Mouse (Mus musculus) forebrain, embryonic 14.5 days (tissue): ENCODE measurements around the gene Lmod3. TPM values are rescaled to one million over a fixed set of nuclear protein-coding genes. Genes with fewer than 3 reads are reported as not detected.

Experiments
- ATAC-seq: fragments of 200-750 bp; cut with Nextera tagmentation; 2 replicates; pipeline ENCODE4 v1.8.0; 2017; ENCODE audit warnings: mild to moderate bottlenecking, moderate library complexity
- DNase-seq: peaks from one replicate; pipeline ENCODE4 v3.0.0-alpha.2; 2015; ENCODE audit warnings: low spot score
- H3K27ac ChIP-seq: fragments of 300-500 bp; sonication (generic); 2 replicates; pipeline ENCODE4 v1.5.1; 2014; ENCODE audit warnings: low read depth, mild to moderate bottlenecking, control low read depth, low read length, moderate library complexity
- H3K27me3 ChIP-seq: fragments of 300-500 bp; sonication (generic); replicated peaks from 2 replicates; pipeline ENCODE4 v1.6.1; 2014; ENCODE audit warnings: low read length, control low read depth, mixed read lengths; ENCODE audit not compliant: control insufficient read depth, insufficient read depth
- H3K36me3 ChIP-seq: fragments of 300-500 bp; sonication (generic); 2 replicates; pipeline ENCODE4 v1.6.1; 2014; ENCODE audit warnings: low read length, control low read depth; ENCODE audit not compliant: control insufficient read depth, insufficient read depth
- H3K4me1 ChIP-seq: fragments of 300-500 bp; sonication (generic); 2 replicates; pipeline ENCODE4 v1.6.1; 2014; ENCODE audit warnings: antibody characterized with exemption, low read length, control low read depth; ENCODE audit not compliant: control insufficient read depth, insufficient read depth
- H3K4me2 ChIP-seq: fragments of 300-500 bp; sonication (generic); 2 replicates; pipeline ENCODE4 v1.6.1; 2014; ENCODE audit warnings: mild to moderate bottlenecking, control low read depth, low read length
- H3K4me3 ChIP-seq: fragments of 300-500 bp; sonication (generic); 2 replicates; pipeline ENCODE4 v1.5.1; 2014; ENCODE audit warnings: low read depth, low read length, control low read depth
- H3K9ac ChIP-seq: fragments of 300-500 bp; sonication (generic); 2 replicates; pipeline ENCODE4 v1.6.1; 2014; ENCODE audit warnings: mild to moderate bottlenecking, low read length, control low read depth, moderate library complexity
- H3K9me3 ChIP-seq: fragments of 300-500 bp; sonication (generic); replicated peaks from 2 replicates; pipeline ENCODE4 v1.6.1; 2016; ENCODE audit warnings: low read length, control low read depth, mixed read lengths; ENCODE audit not compliant: control insufficient read depth
- WGBS: fragments of 180-500 bp; shearing (Covaris S2); extraction: QIAGEN DNeasy Blood & Tissue Kit; methylation state at CpG from one replicate; pipeline ENCODE4 v1.1.7; 2014; 5-methylcytosine and 5-hydroxymethylcytosine counted together
- polyA plus RNA-seq: library from polyadenylated mRNA; unstranded; fragments of >200 nt; fragmentation: Nextera tagmentation; extraction: Ambion mirVana; gene quantifications from 2 replicates; pipeline ENCODE4 v1.2.1, GENCODE M21; 2014

Gene Lmod3
- polyA plus RNA-seq, 1 experiment from 2014 or later, result not detected

DNA sequence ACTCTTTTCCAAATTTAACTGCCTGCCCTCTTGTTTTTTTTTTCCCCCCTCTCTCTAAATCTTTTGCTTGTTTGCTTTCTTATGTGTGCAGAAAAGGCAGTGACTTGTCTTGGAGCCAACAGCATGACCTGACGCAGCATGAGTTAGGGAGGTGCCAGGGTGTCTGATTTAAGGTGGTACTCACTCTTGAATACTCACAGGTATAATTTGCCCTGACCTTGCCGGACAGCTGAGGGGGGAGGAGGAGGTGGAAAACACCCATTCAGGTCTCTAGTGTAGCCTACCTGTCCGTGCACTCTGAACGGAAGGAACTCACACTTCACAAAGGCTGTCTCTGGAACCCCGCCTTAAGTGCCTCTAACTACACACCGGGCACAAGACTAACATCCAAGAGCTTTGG, 26.3 kb upstream of the Lmod3 start:
- H3K27me3 ChIP-seq, result no peaks in the 10 kb centered on the region
- no peak overlapping the region for H3K4me3 ChIP-seq
- no peak overlapping the region for H3K27ac ChIP-seq
- no peaks in the 10 kb centered on the region for H3K9me3 ChIP-seq
- no peak for ATAC-seq
- 40% methylated on average over 6 of the region's 6 CpGs for WGBS
- DNase-seq, result no peak
- no peak overlapping the region for H3K9ac ChIP-seq
- H3K4me1 ChIP-seq, result peaks cover 12% of the 10 kb centered on the region
- H3K36me3 ChIP-seq, result no peaks in the 10 kb centered on the region
- H3K4me2 ChIP-seq, result no peak overlapping the region

- peaks cover 12% of the 10 kb centered on the region for H3K4me1 ChIP-seq
- H3K27me3 ChIP-seq, result no peaks in the 10 kb centered on the region
- 2% methylated on average over 19 of the region's 19 CpGs for WGBS
- H3K4me2 ChIP-seq, result peak overlapping the region; percentile 47
- peak; percentile 77 for ATAC-seq
- no peak overlapping the region for H3K4me3 ChIP-seq
- H3K27ac ChIP-seq, result no peak overlapping the region
- no peaks in the 10 kb centered on the region for H3K9me3 ChIP-seq
- H3K36me3 ChIP-seq, result no peaks in the 10 kb centered on the region
- peak; percentile 87 for DNase-seq
- H3K9ac ChIP-seq, result peak overlapping the region; percentile 41; the same call in 1 of the 2 replicates
Measured at GRCm38 (mm10) chr6:97278014-97278787, 25.6 kb upstream of the Lmod3 start.

GRCm38 (mm10) chr6:97276890-97277497, 24.4 kb upstream of the Lmod3 start:
- H3K4me1 ChIP-seq, result peaks cover 12% of the 10 kb centered on the region
- ATAC-seq, result no peak
- H3K4me2 ChIP-seq, result no peak overlapping the region
- no peaks in the 10 kb centered on the region for H3K9me3 ChIP-seq
- H3K4me3 ChIP-seq, result no peak overlapping the region
- DNase-seq, result no peak
- H3K27ac ChIP-seq, result no peak overlapping the region
- H3K27me3 ChIP-seq, result no peaks in the 10 kb centered on the region
- H3K9ac ChIP-seq, result no peak overlapping the region
- 60% methylated on average over 5 of the region's 5 CpGs for WGBS
- no peaks in the 10 kb centered on the region for H3K36me3 ChIP-seq

DNA sequence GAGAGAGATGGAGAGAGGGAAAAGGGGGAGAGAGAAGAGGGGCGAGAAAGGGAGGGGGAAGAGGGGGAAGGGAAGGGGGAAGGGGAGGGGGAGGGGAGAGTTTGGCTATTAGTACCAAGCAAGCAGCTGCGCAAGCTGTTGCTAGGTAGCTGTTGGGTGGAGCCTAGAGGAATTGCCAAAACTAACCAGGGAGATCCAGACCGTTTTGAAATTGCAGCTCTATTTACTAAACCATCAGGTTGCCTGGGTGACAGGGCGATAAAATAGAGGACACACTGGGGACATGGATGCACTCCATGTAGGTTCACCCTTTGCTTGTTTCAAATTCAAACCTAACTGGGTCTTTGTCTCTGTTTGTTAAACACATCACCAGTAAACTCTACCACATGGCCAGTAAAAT, 23.8 kb upstream of the Lmod3 start:
- Histone ChIP-seq H3K4me3 (no peak overlapping the region), H3K27ac (no peak overlapping the region), H3K9ac (no peak overlapping the region), H3K4me1 (peaks cover 12% of the 10 kb centered on the region), H3K27me3 (no peaks in the 10 kb centered on the region), H3K36me3 (no peaks in the 10 kb centered on the region), H3K9me3 (no peaks in the 10 kb centered on the region), H3K4me2 (no peak overlapping the region)
- 29% methylated on average over 4 of the region's 4 CpGs for WGBS
- peak; percentile 61 for ATAC-seq
- DNase-seq, result peak; percentile 69

DNA sequence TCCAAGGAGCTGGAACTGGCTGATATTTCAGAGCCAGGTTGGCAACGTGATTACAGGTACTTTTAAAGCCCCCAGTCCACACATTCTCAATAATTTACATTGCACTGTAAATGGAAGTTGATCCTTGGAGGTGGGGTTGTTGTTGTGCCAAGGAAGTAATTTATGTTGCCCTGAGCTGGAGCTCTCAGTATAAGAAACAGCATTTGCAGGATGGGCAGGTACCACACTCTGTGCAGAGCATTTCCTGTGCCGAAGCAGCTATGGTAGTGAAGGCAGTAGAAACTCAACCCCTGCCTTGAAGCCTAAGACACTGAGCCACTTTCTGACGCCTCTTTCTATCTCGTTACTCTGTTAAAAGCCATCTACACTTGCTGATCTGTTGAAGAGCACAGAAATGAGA, 23.2 kb upstream of the Lmod3 start:
- peaks cover 12% of the 10 kb centered on the region for H3K4me1 ChIP-seq
- H3K36me3 ChIP-seq, result no peaks in the 10 kb centered on the region
- H3K4me2 ChIP-seq, result no peak overlapping the region
- no peak overlapping the region for H3K27ac ChIP-seq
- DNase-seq (no peak), ATAC-seq (no peak)
- H3K4me3 ChIP-seq, result no peak overlapping the region
- 56% methylated on average over 4 of the region's 4 CpGs for WGBS
- no peaks in the 10 kb centered on the region for H3K27me3 ChIP-seq
- H3K9ac ChIP-seq, result no peak overlapping the region
- no peaks in the 10 kb centered on the region for H3K9me3 ChIP-seq

- H3K27ac ChIP-seq, result no peak overlapping the region
- ATAC-seq, result no peak
- peaks cover 16% of the 10 kb centered on the region for H3K4me1 ChIP-seq
- no peak overlapping the region for H3K4me3 ChIP-seq
- no peaks in the 10 kb centered on the region for H3K27me3 ChIP-seq
- no peak overlapping the region for H3K4me2 ChIP-seq
- H3K9me3 ChIP-seq, result no peaks in the 10 kb centered on the region
- no peaks in the 10 kb centered on the region for H3K36me3 ChIP-seq
- DNase-seq, result no peak
- H3K9ac ChIP-seq, result no peak overlapping the region
- 59% methylated on average over 3 of the region's 3 CpGs for WGBS
Measured at GRCm38 (mm10) chr6:97273777-97274176, 21.2 kb upstream of the Lmod3 start.

DNA sequence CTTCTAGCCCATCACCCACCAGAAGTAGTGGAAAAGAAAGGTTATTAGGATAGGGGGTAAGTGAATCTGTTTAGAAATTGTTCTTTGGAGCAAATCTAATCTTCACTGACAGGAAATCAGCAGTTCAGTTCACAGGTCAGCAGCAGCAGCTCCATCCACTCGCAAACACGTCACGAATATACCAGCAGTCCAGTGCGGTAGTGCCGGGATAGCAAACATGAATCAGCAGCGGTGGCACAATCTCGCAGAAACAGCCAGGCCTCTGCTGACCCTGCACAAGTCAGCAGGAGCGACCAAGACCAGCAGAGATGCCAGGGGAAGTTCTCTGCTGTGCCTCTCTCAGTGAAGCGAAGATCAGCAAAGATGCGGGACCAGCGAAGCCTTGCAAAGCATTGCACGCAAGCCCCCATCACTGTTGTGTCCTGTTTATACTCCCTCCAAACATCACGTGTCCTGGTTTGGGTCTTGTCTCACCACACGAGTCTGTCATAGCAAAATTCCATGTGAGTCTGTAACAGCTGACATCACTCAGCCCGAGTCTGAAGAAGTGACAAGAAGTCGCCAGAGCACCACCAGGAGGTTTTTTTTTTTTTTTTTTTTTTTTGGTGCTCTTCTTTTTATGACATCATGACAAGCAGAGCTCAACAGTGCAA, 20.6 kb upstream of the Lmod3 start:
- no peak overlapping the region for H3K27ac ChIP-seq
- whole genome bisulfite sequencing, result 91% methylated on average over 16 of the region's 16 CpGs
- ATAC-seq (no peak), DNase-seq (no peak)
- no peak overlapping the region for H3K9ac ChIP-seq
- no peaks in the 10 kb centered on the region for H3K9me3 ChIP-seq
- no peak overlapping the region for H3K4me3 ChIP-seq
- H3K27me3 ChIP-seq, result no peaks in the 10 kb centered on the region
- no peaks in the 10 kb centered on the region for H3K36me3 ChIP-seq
- no peak overlapping the region for H3K4me2 ChIP-seq
- peaks cover 11% of the 10 kb centered on the region for H3K4me1 ChIP-seq

GRCm38 (mm10) chr6:97272349-97272748, 19.8 kb upstream of the Lmod3 start:
- WGBS, result 61% methylated on average over 2 of the region's 2 CpGs

GRCm38 (mm10) chr6:97269596-97269995, 17.0 kb upstream of the Lmod3 start:
- Histone ChIP-seq H3K4me2 (no peak overlapping the region), H3K9ac (no peak overlapping the region), H3K27me3 (no peaks in the 10 kb centered on the region), H3K9me3 (no peaks in the 10 kb centered on the region), H3K27ac (no peak overlapping the region), H3K4me3 (no peak overlapping the region), H3K36me3 (no peaks in the 10 kb centered on the region), H3K4me1 (0 out of 2 replicates have a peak, but pooled peaks cover 4% of the 10 kb centered on the region)
- ATAC-seq (no peak), DNase-seq (no peak)
- 51% methylated on average over 11 of the region's 11 CpGs for WGBS

More at GRCm38 (mm10) chr6:97272349-97272748, 19.8 kb upstream of the Lmod3 start:
- Histone ChIP-seq H3K36me3 (no peaks in the 10 kb centered on the region), H3K27ac (no peak overlapping the region), H3K27me3 (no peaks in the 10 kb centered on the region), H3K9me3 (no peaks in the 10 kb centered on the region), H3K4me2 (no peak overlapping the region), H3K4me3 (no peak overlapping the region), H3K4me1 (peaks cover 9% of the 10 kb centered on the region), H3K9ac (no peak overlapping the region)
- ATAC-seq, result no peak
- DNase-seq, result no peak
